Mouse (Mus musculus): ENCODE measurements around the gene Cers5. TPM values are rescaled to one million over a fixed set of nuclear protein-coding genes. Genes with fewer than 3 reads are reported as not detected.

The Cers5 gene
- polyA plus RNA-seq, 1 experiment from 2014 or later: 57.8 TPM

GRCm38 (mm10) chr15:99771601-99772276 is 946 bp downstream of the Cers5 start:
- under 1% methylated on average over 59 of the region's 59 CpGs for WGBS
- Histone ChIP-seq H3K27me3 (ENCODE audit: control insufficient read depth, insufficient read depth, low read length) (no peaks in the 10 kb centered on the region), H3K4me3 (ENCODE audit: low read depth, low read length) (peak overlapping the region; percentile 81), H3K4me2 (peak overlapping the region; percentile 90), H3K9ac (ENCODE audit: low read length) (peak overlapping the region; percentile 91), H3K27ac (ENCODE audit: low read depth, low read length) (peak overlapping the region; percentile 85), H3K9me3 (ENCODE audit: control insufficient read depth, low read length) (no peaks in the 10 kb centered on the region), H3K36me3 (ENCODE audit: control insufficient read depth, insufficient read depth, low read length) (no peaks in the 10 kb centered on the region), H3K4me1 (ENCODE audit: control insufficient read depth, insufficient read depth, low read length) (peaks cover 6% of the 10 kb centered on the region; the same call in 1 of the 2 replicates)
- DNase-seq (ENCODE audit: low spot score, missing footprints) (peak; percentile 95), ATAC-seq (ENCODE audit: low FRiP score) (peak; percentile 77; the same call in 1 of the 2 replicates)

- peak overlapping the region; percentile 81 for H3K4me3 ChIP-seq (ENCODE audit: low read depth, low read length)
- H3K27me3 ChIP-seq (ENCODE audit: control insufficient read depth, insufficient read depth, low read length): no peaks in the 10 kb centered on the region
- peak overlapping the region; percentile 91 for H3K9ac ChIP-seq (ENCODE audit: low read length)
- WGBS: 35% methylated on average over 5 of the region's 5 CpGs
- H3K4me1 ChIP-seq (ENCODE audit: control insufficient read depth, insufficient read depth, low read length): peaks cover 6% of the 10 kb centered on the region; the same call in 1 of the 2 replicates
- DNase-seq (ENCODE audit: low spot score, missing footprints): no peak
- no peak overlapping the region for H3K27ac ChIP-seq (ENCODE audit: low read depth, low read length)
- no peak for ATAC-seq (ENCODE audit: low FRiP score)
- no peaks in the 10 kb centered on the region for H3K9me3 ChIP-seq (ENCODE audit: control insufficient read depth, low read length)
- H3K4me2 ChIP-seq: peak overlapping the region; percentile 90
- H3K36me3 ChIP-seq (ENCODE audit: control insufficient read depth, insufficient read depth, low read length): no peaks in the 10 kb centered on the region
Observed at GRCm38 (mm10) chr15:99771004-99771500, 1.6 kb downstream of the Cers5 start.

- ATAC-seq (ENCODE audit: low FRiP score): no peak
- H3K27me3 ChIP-seq (ENCODE audit: control insufficient read depth, insufficient read depth, low read length): no peaks in the 10 kb centered on the region
Observed at GRCm38 (mm10) chr15:99768761-99769160, 3.9 kb downstream of the Cers5 start.

GRCm38 (mm10) chr15:99767467-99767866 is 5.2 kb downstream of the Cers5 start:
- DNase-seq (ENCODE audit: low spot score, missing footprints) (no peak), ATAC-seq (ENCODE audit: low FRiP score) (no peak)
- WGBS: 93% methylated on average over 4 of the region's 4 CpGs
- H3K9me3 ChIP-seq (ENCODE audit: control insufficient read depth, low read length): no peaks in the 10 kb centered on the region
- no peak overlapping the region for H3K9ac ChIP-seq (ENCODE audit: low read length)
- H3K4me3 ChIP-seq (ENCODE audit: low read depth, low read length): no peak overlapping the region
- no peaks in the 10 kb centered on the region for H3K36me3 ChIP-seq (ENCODE audit: control insufficient read depth, insufficient read depth, low read length)
- no peak overlapping the region for H3K27ac ChIP-seq (ENCODE audit: low read depth, low read length)
- no peak overlapping the region for H3K4me2 ChIP-seq
- H3K27me3 ChIP-seq (ENCODE audit: control insufficient read depth, insufficient read depth, low read length): no peaks in the 10 kb centered on the region
- peaks cover 6% of the 10 kb centered on the region; the same call in 1 of the 2 replicates for H3K4me1 ChIP-seq (ENCODE audit: control insufficient read depth, insufficient read depth, low read length)

More at GRCm38 (mm10) chr15:99768761-99769160, 3.9 kb downstream of the Cers5 start:
- Histone ChIP-seq H3K4me1 (ENCODE audit: control insufficient read depth, insufficient read depth, low read length) (peaks cover 6% of the 10 kb centered on the region; the same call in 1 of the 2 replicates), H3K9ac (ENCODE audit: low read length) (no peak overlapping the region), H3K27ac (ENCODE audit: low read depth, low read length) (no peak overlapping the region), H3K4me2 (no peak overlapping the region), H3K9me3 (ENCODE audit: control insufficient read depth, low read length) (no peaks in the 10 kb centered on the region), H3K4me3 (ENCODE audit: low read depth, low read length) (no peak overlapping the region), H3K36me3 (ENCODE audit: control insufficient read depth, insufficient read depth, low read length) (no peaks in the 10 kb centered on the region)
- DNase-seq (ENCODE audit: low spot score, missing footprints): no peak
- WGBS: 77% methylated on average over 1 of the region's 1 CpGs

- no peak overlapping the region for H3K27ac ChIP-seq (ENCODE audit: low read depth, low read length)
- no peak for DNase-seq (ENCODE audit: low spot score, missing footprints)
- H3K9ac ChIP-seq (ENCODE audit: low read length): no peak overlapping the region
- no peaks in the 10 kb centered on the region for H3K4me1 ChIP-seq (ENCODE audit: control insufficient read depth, insufficient read depth, low read length)
- WGBS: 87% methylated on average over 3 of the region's 3 CpGs
- ATAC-seq (ENCODE audit: low FRiP score): no peak
- H3K36me3 ChIP-seq (ENCODE audit: control insufficient read depth, insufficient read depth, low read length): no peaks in the 10 kb centered on the region
- H3K4me3 ChIP-seq (ENCODE audit: low read depth, low read length): no peak overlapping the region
- no peaks in the 10 kb centered on the region for H3K27me3 ChIP-seq (ENCODE audit: control insufficient read depth, insufficient read depth, low read length)
- H3K4me2 ChIP-seq: no peak overlapping the region
- H3K9me3 ChIP-seq (ENCODE audit: control insufficient read depth, low read length): no peaks in the 10 kb centered on the region
Observed at GRCm38 (mm10) chr15:99754204-99754603, 18.5 kb downstream of the Cers5 start.

GRCm38 (mm10) chr15:99740229-99740628 is 32.5 kb downstream of the Cers5 start:
- Histone ChIP-seq H3K36me3 (ENCODE audit: control insufficient read depth, insufficient read depth, low read length) (peaks cover 11% of the 10 kb centered on the region; the same call in 1 of the 2 replicates), H3K4me2 (no peak overlapping the region), H3K9ac (ENCODE audit: low read length) (no peak overlapping the region), H3K27ac (ENCODE audit: low read depth, low read length) (no peak overlapping the region), H3K9me3 (ENCODE audit: control insufficient read depth, low read length) (no peaks in the 10 kb centered on the region), H3K27me3 (ENCODE audit: control insufficient read depth, insufficient read depth, low read length) (no peaks in the 10 kb centered on the region), H3K4me1 (ENCODE audit: control insufficient read depth, insufficient read depth, low read length) (no peaks in the 10 kb centered on the region), H3K4me3 (ENCODE audit: low read depth, low read length) (no peak overlapping the region)
- peak; percentile 66 for DNase-seq (ENCODE audit: low spot score, missing footprints)
- WGBS: 96% methylated on average over 4 of the region's 4 CpGs
- ATAC-seq (ENCODE audit: low FRiP score): no peak

GRCm38 (mm10) chr15:99736675-99737074 is 36.0 kb downstream of the Cers5 start:
- no peaks in the 10 kb centered on the region for H3K27me3 ChIP-seq (ENCODE audit: control insufficient read depth, insufficient read depth, low read length)
- WGBS: 90% methylated on average over 11 of the region's 11 CpGs

GRCm38 (mm10) chr15:99735631-99736030 is 37.1 kb downstream of the Cers5 start:
- DNase-seq (ENCODE audit: low spot score, missing footprints) (no peak), ATAC-seq (ENCODE audit: low FRiP score) (no peak)
- H3K9ac ChIP-seq (ENCODE audit: low read length): no peak overlapping the region
- H3K4me2 ChIP-seq: no peak overlapping the region
- H3K4me1 ChIP-seq (ENCODE audit: control insufficient read depth, insufficient read depth, low read length): no peaks in the 10 kb centered on the region
- no peaks in the 10 kb centered on the region for H3K27me3 ChIP-seq (ENCODE audit: control insufficient read depth, insufficient read depth, low read length)
- WGBS: 85% methylated on average over 2 of the region's 2 CpGs
- H3K27ac ChIP-seq (ENCODE audit: low read depth, low read length): no peak overlapping the region
- peaks cover 11% of the 10 kb centered on the region; the same call in 1 of the 2 replicates for H3K36me3 ChIP-seq (ENCODE audit: control insufficient read depth, insufficient read depth, low read length)
- H3K4me3 ChIP-seq (ENCODE audit: low read depth, low read length): no peak overlapping the region
- H3K9me3 ChIP-seq (ENCODE audit: control insufficient read depth, low read length): no peaks in the 10 kb centered on the region

More at GRCm38 (mm10) chr15:99736675-99737074, 36.0 kb downstream of the Cers5 start:
- no peak overlapping the region for H3K9ac ChIP-seq (ENCODE audit: low read length)
- H3K9me3 ChIP-seq (ENCODE audit: control insufficient read depth, low read length): no peaks in the 10 kb centered on the region
- H3K4me2 ChIP-seq: no peak overlapping the region
- DNase-seq (ENCODE audit: low spot score, missing footprints) (peak; percentile 44), ATAC-seq (ENCODE audit: low FRiP score) (no peak)
- H3K36me3 ChIP-seq (ENCODE audit: control insufficient read depth, insufficient read depth, low read length): peaks cover 11% of the 10 kb centered on the region; the same call in 1 of the 2 replicates
- H3K4me3 ChIP-seq (ENCODE audit: low read depth, low read length): no peak overlapping the region
- no peaks in the 10 kb centered on the region for H3K4me1 ChIP-seq (ENCODE audit: control insufficient read depth, insufficient read depth, low read length)
- no peak overlapping the region for H3K27ac ChIP-seq (ENCODE audit: low read depth, low read length)

GRCm38 (mm10) chr15:99733186-99733585 is 39.5 kb downstream of the Cers5 start:
- WGBS: 97% methylated on average over 5 of the region's 5 CpGs
- no peak overlapping the region for H3K9ac ChIP-seq (ENCODE audit: low read length)
- DNase-seq (ENCODE audit: low spot score, missing footprints) (no peak), ATAC-seq (ENCODE audit: low FRiP score) (no peak)
- no peaks in the 10 kb centered on the region; the same call in 1 of the 2 replicates for H3K9me3 ChIP-seq (ENCODE audit: control insufficient read depth, low read length)
- no peak overlapping the region for H3K4me2 ChIP-seq
- H3K4me3 ChIP-seq (ENCODE audit: low read depth, low read length): no peak overlapping the region
- no peaks in the 10 kb centered on the region for H3K4me1 ChIP-seq (ENCODE audit: control insufficient read depth, insufficient read depth, low read length)
- peaks cover 15% of the 10 kb centered on the region for H3K36me3 ChIP-seq (ENCODE audit: control insufficient read depth, insufficient read depth, low read length)
- H3K27ac ChIP-seq (ENCODE audit: low read depth, low read length): no peak overlapping the region
- no peaks in the 10 kb centered on the region for H3K27me3 ChIP-seq (ENCODE audit: control insufficient read depth, insufficient read depth, low read length)
